Mouse (Mus musculus) frontal cortex, postnatal 25 days (tissue): Measurements from ENCODE around the gene Pdcd2l.

Source experiments
- DNase-seq, 2 experiments: peaks; one replicate each; pipeline ENCODE4 v3.0.0; 2022; ENCODE audit warnings: low spot score in 2 of 2

Gene Pdcd2l

DNA sequence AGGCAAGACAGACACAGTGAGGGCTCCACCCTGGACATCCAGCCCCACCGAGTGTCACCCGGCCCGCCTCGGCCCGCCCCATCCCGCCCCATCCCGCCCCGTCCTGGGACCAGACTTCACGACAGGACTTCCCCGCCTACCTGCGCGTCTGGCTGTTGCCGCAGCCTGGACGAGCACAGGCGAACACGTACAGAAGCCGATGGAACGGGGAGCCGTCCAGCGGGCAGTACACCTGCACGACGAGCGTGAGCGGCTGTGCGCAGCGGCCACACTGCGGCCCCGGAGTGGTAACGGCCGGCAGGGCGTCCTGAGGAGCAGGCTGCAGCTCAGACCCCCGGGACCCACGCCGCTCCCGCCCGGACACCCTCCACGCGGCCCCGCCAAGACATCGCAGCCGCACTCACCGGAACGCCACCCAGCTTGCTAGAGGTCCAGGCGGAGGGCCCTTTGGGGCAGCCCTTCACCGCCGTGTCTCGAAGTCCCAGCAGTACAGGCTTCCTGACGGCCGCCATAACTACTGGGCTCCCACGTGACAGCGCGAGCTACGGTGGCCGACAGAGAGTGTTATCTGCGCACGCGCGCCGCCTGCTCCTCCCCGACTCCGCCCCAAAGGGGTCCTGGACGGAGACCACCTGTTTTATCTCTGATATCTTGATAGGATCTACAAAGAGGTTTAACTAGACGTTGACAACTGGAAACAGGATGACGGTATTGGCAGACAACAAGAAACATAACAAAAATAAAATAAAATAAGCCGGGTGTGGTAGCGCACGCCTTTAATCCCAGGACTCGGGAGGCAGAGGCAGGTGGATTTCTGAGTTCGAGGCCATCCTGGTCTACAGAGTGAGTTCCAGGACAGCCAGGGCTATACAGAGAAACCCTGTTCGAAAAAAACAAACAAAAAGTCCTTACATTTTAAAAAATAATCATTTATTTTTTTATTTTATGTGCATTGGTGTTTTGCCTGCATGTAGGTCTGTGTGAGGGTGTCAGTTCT, at the start of gene Pdcd2l:
Gene Pdcd2l, minus strand, starts transcription at position 530 of the 997 bp plus-strand sequence.
- DNase-seq = peak; percentile 83 to 87

DNA sequence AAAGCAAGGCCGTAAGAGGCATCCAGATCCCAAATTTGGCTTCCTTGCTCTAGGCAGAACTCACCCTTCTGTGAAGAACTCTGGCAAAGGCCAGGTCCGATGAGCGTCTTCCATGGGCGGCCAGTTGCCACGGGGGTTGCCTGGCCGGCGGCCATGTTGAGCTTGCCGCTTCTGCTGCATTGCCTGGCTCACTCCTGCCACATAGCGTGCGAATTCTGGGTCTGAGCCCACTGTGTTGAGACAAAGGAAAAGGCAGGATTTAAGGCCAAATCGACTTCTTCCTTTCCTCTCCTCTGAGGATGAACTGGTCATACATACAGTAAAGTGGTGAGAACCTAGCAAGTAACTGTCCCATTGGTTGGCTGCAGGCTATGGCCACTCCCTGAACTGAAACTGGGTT, 45.7 kb upstream of the Pdcd2l start:
- DNase-seq = no peak

DNA sequence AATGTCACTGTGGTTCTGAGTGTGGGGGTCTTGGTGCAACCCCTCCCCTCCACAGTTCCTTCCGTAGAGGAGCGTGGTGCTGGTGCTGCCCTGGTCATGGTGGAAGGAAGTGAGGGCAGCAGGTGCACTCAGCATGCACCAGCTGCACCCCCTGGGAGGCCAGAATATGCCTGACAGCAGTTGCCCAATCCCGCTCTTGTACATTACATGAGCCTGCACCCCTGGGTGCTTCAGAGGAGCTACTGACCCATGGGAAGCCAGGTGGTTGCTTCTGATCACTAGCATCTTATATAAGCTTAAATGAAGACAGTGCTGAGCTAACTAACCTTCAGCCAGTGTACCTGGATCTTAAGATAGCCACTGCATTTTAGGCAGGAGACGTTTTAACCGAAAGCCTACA, 41.6 kb upstream of the Pdcd2l start:
- no peak for DNase-seq

DNA sequence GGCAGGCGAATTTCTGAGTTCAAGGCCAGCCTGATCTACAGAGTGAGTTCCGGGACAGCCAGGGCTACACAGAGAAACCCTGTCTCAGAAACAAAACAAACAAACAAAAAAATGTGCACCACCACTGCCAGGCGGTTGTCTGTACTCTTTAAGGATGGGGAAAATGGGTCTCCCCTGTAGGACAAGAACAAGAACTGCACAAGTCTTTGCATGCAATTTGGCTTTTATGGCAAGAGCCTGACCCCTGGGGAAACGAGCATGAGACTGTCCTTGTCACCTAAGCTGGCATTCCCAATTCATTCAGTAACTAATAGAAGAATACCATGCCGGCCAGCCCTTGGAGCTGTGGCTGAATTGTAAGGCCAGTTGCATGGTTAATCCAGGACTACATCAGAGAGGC, 39.1 kb upstream of the Pdcd2l start:
- DNase-seq = no peak

DNA sequence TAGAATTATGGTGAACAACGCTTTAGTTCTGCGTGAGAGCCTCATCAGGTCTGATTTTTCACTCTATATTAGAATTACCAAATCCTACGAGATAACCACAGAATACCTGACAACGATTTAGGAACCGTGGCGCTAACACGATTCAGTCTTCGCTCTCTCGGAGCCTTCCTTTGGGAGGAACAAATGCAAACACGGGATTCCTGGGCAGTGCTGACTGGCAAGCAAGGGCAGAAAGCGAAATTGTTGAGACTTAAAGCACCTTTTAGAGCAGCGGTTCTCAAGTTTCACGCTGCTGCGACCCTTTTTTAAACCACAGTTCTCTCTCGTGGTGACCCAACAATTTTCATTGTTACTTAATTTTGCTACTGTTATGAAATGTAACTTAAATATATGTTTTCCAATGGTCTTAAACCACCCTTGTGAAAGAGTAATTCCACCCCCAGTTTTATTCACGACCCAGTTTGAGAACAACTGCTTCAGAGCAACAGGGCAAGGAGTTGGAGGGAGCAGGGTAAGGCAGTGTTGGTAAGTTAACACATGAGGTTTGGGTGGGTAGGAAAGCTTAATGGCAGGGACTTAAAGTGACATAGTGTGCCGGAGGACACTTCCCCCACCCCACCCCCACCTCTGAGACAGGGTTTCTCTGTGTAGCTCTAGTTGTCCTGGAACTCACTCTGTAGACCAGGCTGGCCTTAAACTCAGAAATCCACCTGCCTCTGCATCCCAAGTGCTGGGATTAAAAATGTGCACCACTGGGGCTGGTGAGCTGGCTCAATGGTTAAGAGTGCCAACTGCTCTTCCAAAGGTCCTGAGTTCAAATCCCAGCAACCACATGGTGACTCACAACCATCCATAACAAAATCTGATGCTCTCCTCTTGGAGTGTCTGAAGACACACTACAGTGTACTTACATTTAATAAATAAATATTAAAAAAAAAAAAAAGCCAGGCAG, 38.4 kb upstream of the Pdcd2l start:
- no peak for DNase-seq

DNA sequence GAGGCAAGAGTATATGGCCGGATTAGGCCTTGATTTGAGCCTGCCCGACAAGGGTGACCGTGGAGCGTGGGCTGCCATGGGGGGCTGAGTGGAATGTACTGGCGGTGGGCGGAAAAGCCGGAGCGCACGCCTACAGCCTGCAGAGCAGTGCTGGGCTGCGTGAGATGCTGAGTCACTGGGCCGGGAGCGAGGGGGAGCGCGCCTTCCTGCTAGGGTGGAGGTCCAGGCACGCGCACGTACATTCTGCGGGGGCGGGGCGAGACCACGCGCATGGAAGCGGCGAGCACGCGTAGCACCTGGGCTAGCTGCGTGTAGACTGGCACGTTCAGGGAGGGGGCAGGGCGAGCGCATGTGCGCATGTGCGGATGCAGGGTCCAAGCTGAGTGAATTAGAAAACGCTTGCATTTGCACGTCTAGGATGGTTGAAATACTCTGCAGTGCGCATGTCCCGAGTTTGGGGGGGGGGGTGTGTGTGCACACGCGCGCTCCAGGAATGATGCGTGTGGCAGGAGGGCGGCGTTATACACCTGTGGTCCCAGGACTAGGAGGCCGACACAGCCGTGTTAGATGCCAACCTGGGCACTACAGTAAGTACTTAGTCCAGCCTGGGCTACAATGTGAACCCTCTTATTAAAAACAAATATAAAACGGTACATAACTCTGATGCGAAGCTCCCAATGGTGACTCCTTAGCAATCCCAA, 37.6 kb upstream of the Pdcd2l start:
- peak; percentile 99 to 100 for DNase-seq

DNA sequence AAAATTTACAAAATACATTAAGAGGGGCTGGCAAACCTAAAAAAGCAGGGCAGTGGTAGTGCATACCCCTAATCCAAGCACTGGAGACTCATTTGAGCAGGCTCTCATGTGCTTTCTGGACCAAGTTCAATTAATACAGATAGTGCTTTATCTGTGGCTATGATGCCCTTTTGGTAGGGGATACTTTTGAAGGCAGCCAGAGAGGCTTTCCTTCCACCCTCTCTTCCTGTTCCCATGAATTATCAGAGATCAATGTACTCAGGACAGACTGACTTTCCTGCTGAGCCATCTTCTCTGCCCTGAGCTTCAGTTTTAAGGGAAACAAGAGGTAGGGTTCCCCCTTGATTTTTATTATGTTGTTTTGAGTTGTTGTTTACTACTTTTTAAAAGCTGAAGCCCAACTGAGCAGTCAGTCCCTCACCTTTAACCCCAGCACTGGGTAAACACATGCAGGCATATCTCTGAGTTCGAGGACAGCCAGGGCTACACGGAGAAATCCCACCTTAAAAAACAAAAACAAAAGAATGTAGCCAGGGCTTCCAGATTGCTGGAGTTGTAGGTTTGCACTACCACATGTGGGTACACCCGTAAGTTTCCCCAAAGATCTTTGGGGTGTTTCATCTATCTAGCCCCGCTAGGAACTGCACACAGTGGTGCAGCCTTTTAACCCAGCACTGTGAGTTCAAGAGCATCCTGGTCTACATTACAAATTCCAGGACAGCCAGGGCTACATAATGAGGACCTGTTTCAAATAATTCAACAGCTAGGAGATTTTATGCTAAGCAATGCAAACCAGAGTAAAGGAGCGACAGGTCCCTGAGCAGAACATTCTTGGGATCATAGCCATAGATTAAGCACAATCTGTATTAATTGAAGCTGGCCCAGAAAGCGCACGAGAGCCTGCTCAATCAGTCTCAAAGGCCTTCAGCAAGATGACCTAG, 36.6 kb upstream of the Pdcd2l start:
- DNase-seq = no peak

DNA sequence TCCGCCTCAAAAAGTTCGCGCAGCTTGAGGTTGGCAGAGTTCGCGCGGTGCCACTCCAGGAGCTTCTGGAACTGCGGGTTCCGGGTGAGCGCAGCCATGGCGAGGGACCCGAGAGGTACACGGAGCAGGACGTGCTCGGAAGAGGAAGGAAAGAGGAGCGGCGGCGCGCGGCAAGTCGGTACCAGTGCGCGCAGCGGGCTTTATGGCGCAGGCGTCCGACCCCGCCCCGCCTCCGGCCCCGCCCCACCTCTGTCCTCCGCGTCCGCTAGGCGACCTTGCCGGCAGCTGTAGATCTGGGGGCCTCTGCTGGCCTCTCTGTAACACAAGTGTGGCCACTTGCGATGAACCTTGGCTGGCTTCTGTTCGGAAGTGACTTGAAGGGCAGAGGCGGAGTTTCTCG, 33.7 kb upstream of the Pdcd2l start, which contains the start of gene Gpi1:
Gene Gpi1, minus strand, starts transcription at position 221 of the 400 bp plus-strand sequence.
- peak; percentile 46 to 64 for DNase-seq

DNA sequence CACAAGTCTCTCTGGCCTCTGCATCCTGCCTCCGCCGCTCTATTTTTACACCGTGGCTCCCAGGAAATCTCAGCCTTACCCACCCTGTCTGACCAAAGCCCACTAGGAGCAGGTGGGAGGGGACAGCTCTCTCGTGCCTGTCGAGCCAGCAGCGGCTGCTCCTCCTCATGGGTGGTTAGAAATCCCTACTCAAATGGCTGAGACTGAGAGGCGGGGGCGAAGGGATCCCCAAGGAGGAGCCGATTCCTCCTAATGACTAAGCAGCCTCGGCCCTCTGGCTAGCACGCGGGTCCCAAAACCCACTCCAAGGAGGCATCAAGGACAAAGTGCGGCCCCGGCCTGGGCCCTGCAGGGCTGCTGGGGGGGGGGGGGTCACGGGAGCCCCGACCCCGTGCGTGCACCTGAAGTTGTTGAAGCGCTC, 33.2 kb upstream of the Pdcd2l start:
- peak; percentile 49 to 57 for DNase-seq

DNA sequence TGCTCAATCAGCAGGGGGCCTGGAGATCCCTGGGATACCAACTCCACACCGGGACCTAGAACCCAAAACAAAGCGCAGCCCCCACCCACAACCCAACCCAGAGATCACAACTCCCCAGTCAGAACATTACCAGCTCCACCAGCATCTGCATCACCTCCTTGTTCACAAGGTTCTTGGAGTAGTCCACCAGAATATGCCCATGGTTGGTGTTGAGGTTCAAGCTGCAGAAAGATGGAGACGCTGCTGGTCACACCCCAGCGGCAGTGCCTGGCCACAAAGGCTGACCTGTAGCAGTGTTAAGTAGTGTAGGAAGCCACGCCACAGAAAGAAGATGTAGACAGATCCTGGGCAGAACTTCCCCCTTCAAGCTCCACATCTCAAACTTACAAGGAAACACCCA, 32.7 kb upstream of the Pdcd2l start:
- DNase-seq = no peak

DNA sequence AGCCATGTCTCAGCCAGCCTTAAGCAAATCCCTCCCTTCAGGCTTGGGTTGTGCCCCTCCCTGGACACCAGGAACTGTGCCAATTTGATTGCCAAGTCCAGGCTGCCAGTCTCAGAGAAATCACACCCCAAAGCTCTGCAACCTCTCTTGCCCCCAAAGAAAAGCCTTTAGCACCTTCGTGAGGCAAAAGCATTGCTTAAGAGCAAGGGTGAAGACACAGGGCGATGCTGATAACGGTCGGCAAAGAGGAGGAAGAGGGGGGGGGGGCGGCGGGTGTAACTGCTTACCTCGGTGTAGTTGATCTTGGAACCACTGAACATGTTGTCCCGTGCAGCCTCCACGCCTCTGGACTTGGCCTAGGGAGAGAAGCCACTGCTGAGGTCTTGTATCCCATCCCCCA, 32.2 kb upstream of the Pdcd2l start:
- no peak for DNase-seq

DNA sequence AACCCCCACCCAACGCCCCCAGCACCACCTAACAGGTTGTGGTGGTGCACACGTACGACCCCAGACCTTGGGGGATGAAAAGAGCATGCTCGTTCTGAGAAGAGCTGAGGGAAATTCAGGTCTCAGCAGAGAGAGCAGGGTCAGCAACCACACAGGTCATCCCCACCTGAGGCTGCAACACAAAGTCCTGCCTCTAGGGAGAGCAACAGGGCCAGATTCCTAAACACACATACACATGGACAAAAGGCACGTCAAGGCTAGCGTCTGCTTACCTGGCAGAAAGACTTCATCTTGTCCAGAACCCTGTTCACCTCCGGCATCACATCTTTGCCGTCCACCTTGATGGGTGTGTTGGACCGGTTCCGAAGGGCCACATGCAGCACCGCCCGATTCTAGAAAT, 30.4 kb upstream of the Pdcd2l start:
- DNase-seq = no peak

DNA sequence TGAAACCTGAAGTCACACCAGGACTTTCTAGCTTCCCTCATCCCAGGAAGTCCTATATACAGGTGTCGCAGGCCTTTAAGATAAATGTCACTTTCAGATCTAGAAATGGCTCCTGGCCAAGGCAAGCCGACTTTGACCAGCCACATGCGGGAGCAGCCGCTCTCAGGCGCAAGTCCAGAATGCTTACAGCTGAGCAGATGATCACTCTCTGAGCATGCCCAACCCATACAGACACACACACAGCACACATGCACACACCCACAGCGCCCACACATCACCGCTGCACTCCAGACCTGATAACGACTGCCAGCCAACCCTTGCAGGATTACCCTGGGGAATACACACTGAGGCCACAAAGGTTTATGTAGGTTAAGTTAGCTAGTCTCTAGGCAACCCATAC, 29.6 kb upstream of the Pdcd2l start:
- DNase-seq = no peak

DNA sequence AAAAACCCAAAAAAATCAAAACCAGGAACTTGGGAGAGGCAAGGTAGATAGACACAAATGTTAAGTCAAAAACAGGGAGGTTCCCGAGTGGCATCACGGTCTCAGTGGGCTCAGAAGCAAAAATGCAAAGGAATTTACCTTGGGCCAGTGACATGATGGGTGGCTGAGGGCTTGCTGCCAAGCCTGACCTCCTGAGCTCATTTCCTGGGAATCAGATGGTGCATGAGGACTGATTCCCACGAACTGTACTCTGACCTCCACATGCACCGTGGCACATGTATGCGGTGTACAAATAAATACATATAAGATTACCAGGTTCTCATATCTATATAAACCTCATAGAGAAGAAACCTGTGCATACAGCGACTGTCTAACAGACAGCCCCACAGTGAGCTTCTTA, 27.8 kb upstream of the Pdcd2l start:
- no peak for DNase-seq

DNA sequence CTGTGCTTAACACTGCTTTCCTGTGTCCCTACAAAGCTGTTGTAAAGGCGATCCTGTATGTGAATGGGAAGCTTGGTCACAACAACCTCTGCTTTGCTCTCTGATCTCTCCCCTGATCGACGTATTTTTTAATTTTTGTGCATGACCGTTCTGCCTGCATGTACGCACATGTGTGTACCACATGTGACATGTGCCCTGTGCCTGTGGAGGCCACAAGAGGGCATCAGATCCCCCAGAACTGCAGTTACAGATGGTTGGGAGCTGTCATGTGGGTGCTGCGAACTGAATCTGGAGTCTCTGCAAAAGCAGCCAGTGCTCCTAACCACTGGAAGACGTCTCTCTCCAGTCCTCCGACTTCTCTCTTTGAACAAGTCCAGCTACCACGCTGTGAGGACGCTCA, 25.9 kb upstream of the Pdcd2l start:
- DNase-seq = no peak

DNA sequence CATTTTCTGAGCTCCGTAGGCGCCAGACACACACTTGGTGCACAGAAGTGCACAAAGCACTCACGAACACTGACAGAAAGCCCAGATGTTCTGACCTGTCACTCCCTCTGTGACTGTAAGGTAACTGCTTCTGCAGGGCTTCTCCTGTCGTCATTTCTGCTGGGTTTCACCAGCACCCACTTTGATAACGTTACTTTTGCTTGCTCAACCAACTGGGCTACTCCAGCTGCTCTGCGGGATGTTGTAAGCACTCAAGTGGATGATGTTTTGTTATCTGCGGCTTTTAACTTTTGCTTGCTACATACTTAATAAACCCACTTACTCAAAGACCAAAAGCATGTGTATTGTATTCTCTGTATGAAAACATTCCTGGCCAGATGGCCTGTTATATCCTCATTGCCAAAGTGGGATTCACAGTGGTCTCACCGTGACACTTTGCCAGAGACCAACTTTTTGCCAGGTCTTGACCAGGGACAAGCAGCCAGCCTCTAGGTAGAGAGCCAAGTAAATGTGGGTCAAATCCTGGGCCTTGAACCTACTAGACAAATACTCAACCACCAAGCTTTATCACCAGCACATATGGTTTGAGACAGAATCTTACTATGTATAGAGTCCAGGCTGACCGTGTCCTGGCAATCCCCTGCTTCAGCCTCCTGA, 25.3 kb upstream of the Pdcd2l start:
- DNase-seq = no peak

DNA sequence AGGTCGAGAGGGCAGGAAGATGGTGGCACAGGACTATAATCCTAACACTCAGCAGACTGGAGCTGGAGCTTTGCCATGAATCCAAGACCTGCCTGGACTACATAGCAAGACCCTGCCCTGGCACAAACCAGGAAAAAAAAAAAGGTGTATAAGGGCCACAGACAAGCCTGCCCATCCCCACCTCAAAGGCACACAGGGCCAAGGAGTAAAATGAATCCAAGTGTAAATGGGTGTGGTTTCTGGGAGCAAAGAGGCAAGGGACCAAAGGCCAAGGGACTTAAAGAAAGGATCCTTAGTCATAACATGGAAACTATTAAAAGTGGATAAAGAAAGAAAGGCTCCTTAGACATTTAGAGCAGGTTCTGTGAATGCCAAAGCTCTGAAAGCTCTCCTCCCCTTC, 22.0 kb upstream of the Pdcd2l start:
- DNase-seq = no peak

DNA sequence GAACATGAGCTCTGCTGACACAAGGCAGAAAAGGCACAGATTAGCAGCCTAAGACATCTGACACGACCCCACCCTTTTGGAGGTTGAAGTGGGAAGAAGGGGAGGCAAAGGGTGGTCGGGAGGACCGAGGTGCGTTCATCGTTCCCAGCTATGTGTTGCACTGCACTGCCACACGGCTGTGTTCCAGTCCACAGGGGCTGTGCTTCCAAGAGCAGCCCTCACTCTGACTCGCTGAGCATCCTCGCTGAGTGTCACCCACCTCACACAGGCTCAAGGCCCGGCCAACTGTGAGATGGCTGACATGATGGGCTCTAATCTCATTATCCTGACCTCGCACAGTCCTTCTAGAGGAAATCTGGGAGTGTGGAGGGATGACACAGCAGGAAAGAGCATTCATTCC, 20.0 kb upstream of the Pdcd2l start:
- no peak for DNase-seq

DNA sequence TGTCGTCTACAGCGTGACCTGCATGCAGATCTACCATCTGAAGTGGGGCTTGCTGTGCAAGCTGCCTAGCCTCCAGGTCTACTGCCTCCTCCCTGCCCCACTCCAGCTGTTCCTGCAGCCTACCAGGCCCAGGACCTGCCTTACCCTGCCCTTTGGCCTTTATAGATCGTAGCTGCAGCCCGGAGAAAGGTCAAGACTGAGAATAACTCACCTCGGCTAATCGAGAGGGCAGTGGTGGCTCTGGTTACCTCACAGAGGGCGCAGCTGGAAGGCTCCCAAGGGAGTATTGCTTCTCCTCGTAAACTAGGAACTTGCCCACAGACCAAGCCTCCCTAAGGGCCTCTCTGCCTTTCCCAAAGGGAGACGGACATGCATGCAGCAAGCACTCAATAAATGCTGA, 19.0 kb upstream of the Pdcd2l start:
- no peak for DNase-seq

DNA sequence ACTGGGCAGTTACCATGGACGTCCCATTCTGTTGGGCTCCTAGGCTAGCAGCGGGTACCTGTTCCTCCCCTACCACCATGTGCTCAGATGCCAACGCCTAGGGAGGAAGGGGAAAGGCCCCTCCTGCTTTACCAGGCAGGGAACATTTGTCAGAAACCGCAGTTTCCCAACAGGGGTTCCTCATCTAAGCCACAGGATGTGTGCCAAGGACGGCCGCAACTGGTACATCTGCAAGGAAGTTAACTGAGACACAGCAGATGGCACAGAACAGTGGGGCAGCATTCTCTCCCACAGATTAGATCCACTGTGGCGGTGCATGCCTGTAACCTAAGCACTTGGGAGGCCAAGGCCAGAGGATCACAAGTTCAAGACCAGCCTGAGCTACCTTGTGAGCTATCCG, 18.2 kb upstream of the Pdcd2l start:
- DNase-seq = no peak
